Mouse (Mus musculus) liver, embryonic 14.5 days (tissue): ENCODE measurements around the gene Ccl9.
A peak's percentile ranks its signal among the peaks of the same experiment; 100 is the strongest.

Experiments used
- CTCF ChIP-seq: IDR thresholded peaks from 2 replicates; pipeline ENCODE4 v1.5.1; 2016; ENCODE audit warnings: antibody characterized with exemption, low read depth, control low read depth
- EP300 ChIP-seq: IDR thresholded peaks from 2 replicates; pipeline ENCODE4 v1.6.1; 2016; ENCODE audit warnings: antibody characterized with exemption, low read depth

DNA sequence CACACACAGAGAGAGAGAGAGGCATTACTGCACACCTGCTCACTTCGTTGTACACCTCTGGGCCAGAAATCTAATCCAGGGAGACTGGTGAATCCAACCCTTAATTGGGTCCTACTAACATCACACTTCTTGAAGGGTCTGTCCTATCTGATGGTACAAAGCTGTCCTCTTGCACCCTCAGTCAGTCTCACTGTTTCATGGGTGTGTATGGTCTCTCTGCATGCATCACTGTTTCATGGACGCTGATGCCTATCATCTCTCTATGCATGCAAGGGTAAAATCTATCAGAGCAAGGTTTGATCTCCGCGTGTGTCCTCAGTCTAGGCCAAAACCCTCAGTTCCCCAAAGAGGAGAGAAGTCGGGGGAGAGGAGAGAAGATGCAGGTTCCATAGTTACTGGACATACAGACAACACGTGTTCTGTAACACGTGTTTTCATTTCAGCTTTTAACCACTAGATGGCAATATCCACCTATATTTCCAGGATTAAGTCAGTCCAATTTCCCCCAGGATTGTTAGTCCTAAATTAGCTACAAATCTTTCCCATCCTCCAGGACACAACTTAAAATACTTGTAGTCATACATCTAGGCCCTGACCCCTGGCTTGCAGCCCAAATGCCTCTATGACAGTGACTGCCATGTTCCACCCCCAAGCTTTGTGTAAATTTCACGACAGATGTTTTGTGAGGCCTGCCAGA, 22.2 kb downstream of the Ccl9 start:
- peak; percentile 62 for TF ChIP-seq CTCF
- no peak for TF ChIP-seq EP300
